Mouse (Mus musculus): ENCODE measurements around the gene Fth1. TPM values are rescaled to one million over a fixed set of nuclear protein-coding genes. Genes with fewer than 3 reads are reported as not detected.

Gene Fth1
- total RNA-seq, 2 experiments from 2014 or later, result 350 to 810 TPM

DNA sequence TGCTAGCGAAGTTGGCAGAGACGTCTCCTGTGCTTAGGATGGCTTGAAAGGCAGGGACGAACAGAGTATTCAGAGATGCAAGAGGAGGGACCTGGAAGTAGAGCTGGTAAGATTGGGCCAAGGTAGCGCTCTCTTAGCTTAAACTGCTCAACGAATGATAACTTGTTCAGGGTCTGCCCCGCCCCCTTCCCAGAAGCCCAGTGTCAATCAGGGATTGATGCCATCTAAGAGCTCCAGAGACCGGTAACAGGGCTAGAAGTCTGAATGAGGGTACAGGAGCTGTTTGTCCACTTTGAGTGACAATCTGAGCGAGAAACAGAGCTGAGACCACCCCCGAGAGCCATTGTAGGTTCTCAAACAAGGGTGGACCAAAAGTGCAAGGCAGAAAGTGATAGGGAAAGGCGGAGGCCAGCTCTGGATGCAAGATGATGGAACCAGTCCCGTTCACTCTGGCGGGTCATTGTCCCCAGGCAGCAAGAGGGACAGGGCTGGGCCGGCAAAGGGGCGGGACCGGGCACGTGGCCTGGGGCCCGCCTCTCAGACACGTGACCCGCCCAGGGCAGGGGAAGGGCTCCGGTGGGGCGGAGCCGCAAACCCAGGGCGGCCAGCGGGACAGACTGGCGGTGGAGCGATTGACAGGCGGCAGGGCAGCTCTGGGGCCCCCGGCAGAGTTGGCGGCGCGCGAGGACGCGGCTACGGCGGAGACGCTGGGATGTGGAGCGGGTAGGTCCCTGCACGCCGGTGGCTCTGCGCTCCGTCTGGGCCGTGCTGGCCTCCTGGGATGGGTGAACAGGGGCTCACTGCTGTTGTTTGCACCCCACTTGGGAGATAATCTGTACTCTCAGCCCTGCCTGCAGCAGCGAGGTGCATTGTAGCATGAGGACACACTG is 37.5 kb downstream of the Fth1 start:
- peak; percentile 82 for ATAC-seq (replicated peaks; ENCODE audit: poor library complexity, severe bottlenecking)

DNA sequence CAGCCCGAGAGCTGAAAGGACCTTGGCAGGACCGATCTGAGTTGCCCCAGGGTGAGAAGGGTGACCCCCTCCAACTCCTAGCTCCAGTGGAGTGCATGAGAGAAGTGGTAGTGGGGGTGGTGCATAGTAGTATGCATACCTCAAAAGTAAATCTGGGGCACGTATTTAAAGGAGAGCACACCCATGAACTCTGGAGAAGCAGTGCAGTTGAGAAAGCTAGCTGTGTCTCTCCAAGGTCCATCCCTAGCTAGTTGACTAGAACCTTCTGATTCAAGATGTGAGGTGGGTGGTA is 38.1 kb downstream of the Fth1 start:
- no peak for ATAC-seq (replicated peaks; ENCODE audit: poor library complexity, severe bottlenecking)

DNA sequence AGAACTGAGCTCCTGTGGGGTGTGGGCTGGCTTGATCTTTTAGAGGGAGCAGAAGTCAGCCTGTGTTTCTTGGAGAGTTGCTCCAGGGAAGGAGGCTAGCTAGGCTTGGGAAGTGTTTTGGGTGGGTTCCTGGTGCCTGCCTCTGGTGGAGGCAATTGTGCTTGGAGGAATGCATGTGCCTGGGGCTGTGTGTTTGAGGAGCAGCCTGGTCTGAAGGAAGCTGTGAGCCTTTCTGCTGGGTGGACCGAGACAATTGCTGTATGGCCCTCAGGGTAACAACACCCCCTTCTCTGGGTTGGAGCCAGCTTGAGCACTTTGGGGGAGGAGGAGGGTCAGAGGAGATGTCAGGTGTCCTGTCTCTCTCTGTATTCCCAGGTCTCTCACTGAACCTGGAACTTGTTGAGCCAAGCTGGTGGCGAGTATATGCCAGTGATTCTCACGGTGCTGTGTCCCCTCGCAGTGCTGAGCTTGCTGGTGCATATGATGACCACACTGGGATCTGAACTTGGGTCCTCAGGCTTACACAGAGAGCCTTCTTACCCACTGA is 38.9 kb downstream of the Fth1 start:
- no peak for ATAC-seq (replicated peaks; ENCODE audit: poor library complexity, severe bottlenecking)

DNA sequence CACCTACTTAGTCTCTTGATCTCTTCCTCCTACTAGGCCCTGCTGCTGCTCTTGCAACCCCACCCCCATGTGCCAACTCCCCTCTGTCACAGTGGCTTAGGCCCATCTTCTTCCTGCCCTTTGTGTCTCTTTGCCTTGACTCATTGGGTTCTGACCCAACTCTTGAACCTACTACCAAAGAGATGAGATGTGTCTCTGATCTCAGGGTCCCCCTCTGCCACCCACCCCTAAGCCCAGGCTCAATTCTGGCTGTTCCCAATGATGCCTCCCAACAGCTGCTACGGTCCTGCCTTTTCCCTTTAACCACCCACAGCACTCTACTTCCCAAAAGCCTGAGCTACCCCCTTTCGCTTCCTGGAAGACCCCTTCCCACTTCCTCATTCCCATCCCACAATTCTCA is 41.6 kb downstream of the Fth1 start:
- no peak for ATAC-seq (replicated peaks; ENCODE audit: poor library complexity, severe bottlenecking)

DNA sequence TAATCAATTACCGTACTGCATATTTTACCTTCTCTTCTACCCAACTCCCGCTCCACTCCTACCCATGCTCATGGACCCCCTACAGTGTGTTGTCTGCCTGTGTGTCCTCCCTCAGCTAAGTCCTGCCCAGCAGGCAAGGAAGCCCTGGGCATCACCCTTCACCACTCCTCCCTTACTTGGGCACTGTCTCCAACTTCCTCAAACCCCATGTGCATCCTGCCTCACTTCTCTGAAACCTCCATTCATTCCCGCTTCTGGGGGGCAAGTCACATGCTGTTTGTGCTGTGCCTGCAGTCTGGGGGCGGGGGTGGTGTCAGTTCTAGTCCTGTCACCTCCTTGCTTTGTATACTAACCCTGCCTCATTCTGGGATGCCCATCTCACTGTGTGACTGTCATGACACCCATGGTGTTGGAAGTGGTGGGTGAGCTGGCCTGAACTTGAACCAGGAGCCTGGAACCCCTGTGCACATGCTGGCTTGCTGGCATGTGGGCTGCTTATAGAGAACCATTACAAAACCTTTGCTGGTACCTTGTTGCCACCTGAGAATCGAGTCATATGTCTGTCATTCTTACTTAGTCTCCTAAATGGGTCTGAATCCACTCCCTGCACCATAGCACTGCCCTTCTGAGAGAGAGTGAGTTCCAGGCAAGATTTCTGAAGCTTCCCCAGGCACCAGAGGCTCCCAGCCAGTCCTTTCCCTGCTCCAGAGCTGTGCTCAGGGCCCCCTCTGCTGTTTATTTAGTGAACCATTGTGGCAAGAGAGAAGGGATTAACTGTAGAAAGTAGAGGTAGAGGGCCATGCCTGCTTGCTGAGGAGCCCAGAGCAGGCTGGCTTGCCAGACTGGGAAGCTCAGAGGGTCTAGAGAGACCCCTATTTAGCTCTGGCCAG is 42.3 kb downstream of the Fth1 start:
- peak; percentile 70 for ATAC-seq (replicated peaks; ENCODE audit: poor library complexity, severe bottlenecking)

DNA sequence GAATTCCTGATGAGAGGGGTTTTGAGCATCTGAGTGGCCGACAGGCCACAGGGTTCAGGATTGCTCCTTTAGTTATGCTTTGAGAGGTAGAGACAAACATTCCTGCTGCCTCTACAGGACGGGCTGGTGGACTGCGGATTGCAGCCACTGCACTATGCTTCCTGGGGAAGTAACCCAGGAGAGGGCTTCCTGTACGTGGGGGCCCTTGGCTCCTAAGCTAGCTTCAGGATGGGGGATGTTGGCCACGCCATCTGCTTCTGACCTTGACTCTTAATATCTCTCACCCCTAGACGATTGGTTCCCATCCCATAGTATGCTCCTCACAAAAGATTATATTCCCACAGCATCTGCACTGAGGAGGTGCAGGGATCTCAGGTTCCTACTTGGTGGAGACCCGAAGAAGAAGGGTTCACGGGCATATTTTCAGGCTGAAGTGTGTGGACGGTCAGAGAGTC is 42.9 kb downstream of the Fth1 start:
- ATAC-seq (replicated peaks; ENCODE audit: poor library complexity, severe bottlenecking), result peak; percentile 51

DNA sequence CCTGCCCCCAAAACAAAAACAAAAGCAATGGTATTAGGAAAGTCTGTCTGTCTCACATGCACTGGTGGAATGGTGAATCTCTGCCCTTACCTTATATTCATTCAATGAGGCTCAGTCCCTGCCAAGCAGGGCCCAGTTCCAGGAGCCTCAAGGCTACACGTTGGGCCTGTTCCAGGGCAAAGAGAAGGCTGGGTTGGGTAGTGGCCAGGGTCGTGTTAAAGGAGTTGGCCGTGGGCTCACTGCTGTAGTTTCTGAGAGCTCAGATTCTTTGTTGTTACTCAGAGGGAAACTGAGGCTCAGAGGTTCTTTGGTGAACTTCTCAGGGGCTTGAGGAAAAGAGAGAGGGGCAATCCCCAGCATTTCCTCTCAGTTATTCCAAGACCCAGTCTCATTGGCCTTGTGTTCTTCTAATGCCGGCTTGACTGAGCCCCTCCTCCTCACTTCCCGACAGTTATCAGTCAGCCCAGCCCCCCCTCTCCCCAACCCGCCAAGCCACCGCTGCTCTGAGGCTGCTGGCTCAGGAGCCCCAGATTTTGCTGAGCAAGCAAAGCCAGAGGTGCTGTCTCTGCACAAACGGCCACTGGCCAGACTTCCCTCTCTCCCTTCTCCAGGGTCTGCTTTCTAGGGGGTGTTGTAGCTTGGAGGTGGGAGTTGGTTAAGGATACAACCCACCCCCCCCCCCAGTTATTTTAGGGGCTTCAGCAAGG is 44.9 kb downstream of the Fth1 start:
- no peak for ATAC-seq (replicated peaks; ENCODE audit: poor library complexity, severe bottlenecking)

DNA sequence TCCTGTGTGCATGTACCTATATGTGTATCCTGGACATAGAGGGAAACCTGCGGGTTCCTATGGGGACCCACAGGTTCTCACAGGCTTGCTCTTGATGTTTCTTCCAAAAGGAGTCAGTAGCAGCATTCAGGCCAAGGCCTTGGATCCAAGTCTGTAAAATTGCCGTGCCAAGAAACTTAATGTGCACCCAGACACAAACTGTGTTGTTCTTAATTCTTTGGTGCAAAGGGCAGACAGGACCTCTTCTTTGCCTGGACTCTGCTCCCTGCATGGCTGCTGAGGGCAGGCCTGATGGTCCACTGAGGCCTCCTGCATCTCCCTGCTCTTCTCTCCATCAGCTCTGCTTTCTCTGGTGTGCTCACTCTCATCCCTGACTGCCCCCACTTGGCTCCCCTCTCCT is 49.3 kb downstream of the Fth1 start:
- no peak for ATAC-seq (replicated peaks; ENCODE audit: poor library complexity, severe bottlenecking)

DNA sequence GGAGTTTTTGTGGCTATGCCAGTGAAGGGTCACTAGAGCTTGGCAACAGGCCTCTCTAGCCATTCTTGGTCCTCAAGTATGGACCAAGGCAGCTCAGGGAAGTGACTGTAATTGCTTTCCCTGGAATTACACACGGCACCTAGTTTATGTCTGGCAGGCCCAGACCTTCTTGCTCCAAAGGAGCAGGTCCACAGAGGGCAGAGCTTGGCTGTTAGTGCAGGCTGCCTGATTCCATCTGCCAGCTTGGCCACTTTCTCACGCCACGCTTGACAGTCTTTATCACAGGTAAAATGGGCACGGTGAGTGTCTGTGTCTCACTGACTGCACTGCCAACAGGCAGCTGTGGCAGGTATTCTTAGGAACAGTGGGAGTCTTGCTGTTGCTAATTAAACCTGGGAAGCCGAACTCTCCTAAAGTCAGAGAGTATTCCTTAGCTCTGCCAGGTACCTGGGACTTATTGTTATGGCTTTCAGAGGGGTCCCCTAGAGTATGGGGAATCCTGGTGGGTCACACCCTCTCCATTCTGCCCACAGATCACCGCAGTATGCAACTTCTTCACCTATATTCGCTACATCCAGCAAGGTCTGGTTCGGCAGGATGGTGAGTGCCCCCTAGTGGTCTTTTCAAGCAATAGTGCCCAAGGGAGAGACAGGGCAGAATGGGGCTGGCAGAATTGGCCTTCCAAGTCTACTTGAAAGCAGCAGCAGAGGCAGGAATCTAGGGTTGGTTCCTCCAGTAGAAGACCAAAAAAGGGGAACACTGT is 53.0 kb downstream of the Fth1 start:
- ATAC-seq (replicated peaks; ENCODE audit: poor library complexity, severe bottlenecking), result peak; percentile 69

DNA sequence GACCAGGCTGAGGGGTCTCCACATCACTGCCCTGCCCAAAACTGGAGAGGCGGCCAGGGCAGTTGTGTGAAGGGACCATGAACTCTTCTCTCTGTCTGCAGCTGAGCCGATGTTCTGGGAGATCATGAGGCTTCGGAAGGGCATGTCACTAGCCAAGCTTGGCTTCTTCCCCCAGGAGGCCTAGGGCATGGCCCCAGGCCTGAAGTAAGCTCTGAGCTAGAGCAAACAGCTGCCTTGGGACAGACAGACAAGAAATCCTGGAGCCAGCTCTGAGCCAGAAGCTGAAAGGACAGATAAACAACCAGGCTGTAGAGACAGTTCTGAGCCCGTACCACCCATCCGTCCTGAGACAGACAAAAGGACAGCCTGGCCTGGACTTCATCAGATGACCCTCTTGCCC is 54.0 kb downstream of the Fth1 start:
- no peak for ATAC-seq (replicated peaks; ENCODE audit: poor library complexity, severe bottlenecking)

Other genes with a start within 250 kb of the Fth1 start
- gene Scgb2a2, start 133.0 kb upstream of the Fth1 start, total RNA-seq (2014; fragmentation: Nextera tagmentation), result not detected in 2 replicates
- not detected in 2 replicates for gene Scgb2a2, start 133.0 kb upstream of the Fth1 start, total RNA-seq (2017)
- 143 and 171 TPM in 2 replicates for gene Incenp, start 81.0 kb upstream of the Fth1 start, total RNA-seq (2014; fragmentation: Nextera tagmentation)
- gene Incenp, start 81.0 kb upstream of the Fth1 start, total RNA-seq (2017), result 99.8 and 115 TPM in 2 replicates
- not detected in 2 replicates for gene Best1, start 21.0 kb downstream of the Fth1 start, total RNA-seq (2014; fragmentation: Nextera tagmentation)
- 0.09 TPM in 1 of 2 replicates, not detected in the other for gene Best1, start 21.0 kb downstream of the Fth1 start, total RNA-seq (2017)
- gene Rab3il1, start 21.1 kb downstream of the Fth1 start, total RNA-seq (2014; fragmentation: Nextera tagmentation), result 3.7 and 8.2 TPM in 2 replicates
- gene Rab3il1, start 21.1 kb downstream of the Fth1 start, total RNA-seq (2017), result 1.9 and 2.8 TPM in 2 replicates
- gene Fads3, start 61.0 kb downstream of the Fth1 start, total RNA-seq (2014; fragmentation: Nextera tagmentation), result 0.38 and 0.97 TPM in 2 replicates
- gene Fads3, start 61.0 kb downstream of the Fth1 start, total RNA-seq (2017), result 0.22 and 1.4 TPM in 2 replicates
- 4.8 and 5.5 TPM in 2 replicates for gene Fads2, start 121.1 kb downstream of the Fth1 start, total RNA-seq (2014; fragmentation: Nextera tagmentation)
- 3.7 and 5.4 TPM in 2 replicates for gene Fads2, start 121.1 kb downstream of the Fth1 start, total RNA-seq (2017)
- gene Fads1, start 202.3 kb downstream of the Fth1 start, total RNA-seq (2014; fragmentation: Nextera tagmentation), result 11.3 and 14.5 TPM in 2 replicates
- 9.7 and 18.5 TPM in 2 replicates for gene Fads1, start 202.3 kb downstream of the Fth1 start, total RNA-seq (2017)
- gene Tmem258, start 223.4 kb downstream of the Fth1 start, total RNA-seq (2014; fragmentation: Nextera tagmentation), result 356 and 442 TPM in 2 replicates
- 191 and 246 TPM in 2 replicates for gene Tmem258, start 223.4 kb downstream of the Fth1 start, total RNA-seq (2017)
- 82.9 and 89.7 TPM in 2 replicates for gene Fen1, start 223.6 kb downstream of the Fth1 start, total RNA-seq (2014; fragmentation: Nextera tagmentation)
- 145 and 160 TPM in 2 replicates for gene Fen1, start 223.6 kb downstream of the Fth1 start, total RNA-seq (2017)